Mouse (Mus musculus) E14TG2a.4 (cell line): ENCODE measurements around the gene Bpifa6.

Experiments used
- H3K27me3 ChIP-seq: 2 replicates; pipeline ENCODE4 v1.6.1; 2014; ENCODE audit warnings: low read length, control low read depth; ENCODE audit not compliant: insufficient read depth
- H3K36me3 ChIP-seq: 2 replicates; pipeline ENCODE4 v1.6.1; 2014; ENCODE audit warnings: low read length, control low read depth; ENCODE audit not compliant: insufficient read depth
- H3K4me1 ChIP-seq: replicated peaks from 2 replicates; pipeline ENCODE4 v1.6.1; 2014; ENCODE audit warnings: low read depth, low read length, control low read depth
- H3K4me3 ChIP-seq: replicated peaks from 2 replicates; pipeline ENCODE4 v1.5.1; 2014; ENCODE audit warnings: mild to moderate bottlenecking, low read length
- H3K9me3 ChIP-seq: 2 replicates; pipeline ENCODE4 v1.6.1; 2014; ENCODE audit warnings: low read length, control low read depth
- CTCF ChIP-seq: conservative IDR thresholded peaks from 2 replicates; pipeline ENCODE4 v1.5.1; 2014; ENCODE audit warnings: low read length
- NANOG ChIP-seq: IDR thresholded peaks from 2 replicates; pipeline ENCODE4 v1.6.1; 2014; ENCODE audit warnings: borderline replicate concordance, low read length, mixed read lengths
- POU5F1 ChIP-seq: IDR thresholded peaks from 2 replicates; pipeline ENCODE4 v1.6.1; 2014; ENCODE audit warnings: low read length, borderline replicate concordance

Gene Bpifa6

DNA sequence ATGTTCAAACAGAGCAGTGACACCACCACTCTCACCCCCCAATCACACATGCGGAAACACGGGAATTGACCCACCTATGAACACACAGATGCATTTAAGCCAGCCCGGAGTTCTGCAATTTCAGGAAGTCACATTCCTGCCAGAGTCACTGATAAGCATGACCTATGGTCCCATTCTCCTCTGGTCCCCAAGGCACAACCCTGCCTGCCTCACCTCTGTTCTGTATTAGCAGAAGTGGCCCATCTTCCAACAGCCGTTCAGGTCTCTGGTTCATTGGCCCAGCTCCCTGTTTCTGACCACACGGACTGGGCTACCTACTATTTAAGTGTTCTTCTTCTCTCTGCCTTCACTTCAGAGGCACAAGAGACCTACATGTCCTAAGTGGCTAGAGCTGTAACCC is at the start of gene Bpifa6:
Bpifa6 (plus strand) TSS at position 364 of the 400 bp plus-strand sequence.
- Histone ChIP-seq H3K4me1 (no peaks in the 10 kb centered on the region), H3K36me3 (no peaks in the 10 kb centered on the region), H3K9me3 (no peaks in the 10 kb centered on the region), H3K4me3 (no peak within 1 kb of the TSS), H3K27me3 (no peaks in the 10 kb centered on the region)
- TF ChIP-seq POU5F1 (no peak), NANOG (no peak), CTCF (no peak)

- Histone ChIP-seq H3K4me3 (no peak overlapping the region), H3K4me1 (no peaks in the 10 kb centered on the region), H3K36me3 (no peaks in the 10 kb centered on the region), H3K27me3 (no peaks in the 10 kb centered on the region), H3K9me3 (no peaks in the 10 kb centered on the region)
- peak; percentile 94 for TF ChIP-seq CTCF
- TF ChIP-seq POU5F1, result no peak
Measured at GRCm38 (mm10) chr2:153929871-153930413, 44.8 kb upstream of the Bpifa6 start.

DNA sequence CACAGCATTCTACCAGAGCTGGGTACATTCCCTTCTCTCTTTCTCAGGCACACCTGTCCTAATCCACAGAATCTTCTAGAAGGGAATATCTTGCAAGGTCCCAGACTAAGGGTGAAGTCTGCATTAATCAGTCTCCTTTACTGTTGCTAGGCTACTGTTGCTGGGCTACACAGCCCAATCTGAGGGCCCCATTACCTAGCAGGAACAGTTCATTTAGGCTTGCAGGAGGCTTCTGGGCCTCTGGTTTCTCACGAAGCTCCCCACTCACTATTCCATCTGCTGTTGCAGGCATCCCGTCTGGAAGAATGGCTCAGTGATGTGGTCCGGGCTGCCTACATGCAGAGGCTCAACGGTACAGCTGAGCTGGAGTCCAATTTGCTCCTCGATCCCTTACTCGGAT is 43.6 kb upstream of the Bpifa6 start:
- H3K36me3 ChIP-seq, result no peaks in the 10 kb centered on the region
- H3K4me1 ChIP-seq, result peaks cover 5% of the 10 kb centered on the region; the same call in 1 of the 2 replicates
- TF ChIP-seq NANOG, result no peak
- no peak for TF ChIP-seq CTCF
- no peak for TF ChIP-seq POU5F1
- no peaks in the 10 kb centered on the region for H3K27me3 ChIP-seq
- no peaks in the 10 kb centered on the region for H3K9me3 ChIP-seq
- no peak overlapping the region for H3K4me3 ChIP-seq

DNA sequence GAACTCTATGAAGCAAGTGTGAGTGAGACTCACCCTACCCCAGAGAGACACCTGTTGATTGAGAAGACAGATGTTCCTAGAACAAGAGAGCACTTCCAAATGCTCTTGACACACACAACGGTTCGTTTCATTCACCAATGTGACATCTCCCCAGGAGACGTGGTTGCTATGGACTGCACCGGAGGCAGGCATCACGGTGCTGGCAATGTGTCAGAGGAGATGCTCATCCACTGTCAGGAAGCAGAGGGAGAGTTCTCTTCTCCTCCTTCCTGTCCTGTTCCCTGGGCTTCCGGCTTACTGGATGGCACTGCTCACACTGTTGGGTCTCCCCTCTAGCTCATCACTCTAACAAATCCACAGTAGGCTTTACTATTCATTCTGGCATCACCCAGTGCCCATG is 41.4 kb upstream of the Bpifa6 start:
- H3K9me3 ChIP-seq, result no peaks in the 10 kb centered on the region
- H3K4me3 ChIP-seq, result no peak overlapping the region
- peaks cover 5% of the 10 kb centered on the region; the same call in 1 of the 2 replicates for H3K4me1 ChIP-seq
- H3K36me3 ChIP-seq, result no peaks in the 10 kb centered on the region
- TF ChIP-seq POU5F1 (no peak), CTCF (no peak), NANOG (no peak)
- H3K27me3 ChIP-seq, result no peaks in the 10 kb centered on the region

GRCm38 (mm10) chr2:153935348-153935747 is 39.4 kb upstream of the Bpifa6 start:
- Histone ChIP-seq H3K9me3 (no peaks in the 10 kb centered on the region), H3K4me1 (peaks cover 5% of the 10 kb centered on the region; the same call in 1 of the 2 replicates), H3K27me3 (no peaks in the 10 kb centered on the region), H3K36me3 (no peaks in the 10 kb centered on the region), H3K4me3 (no peak overlapping the region)
- no peak for TF ChIP-seq NANOG
- TF ChIP-seq CTCF, result peak; percentile 69

DNA sequence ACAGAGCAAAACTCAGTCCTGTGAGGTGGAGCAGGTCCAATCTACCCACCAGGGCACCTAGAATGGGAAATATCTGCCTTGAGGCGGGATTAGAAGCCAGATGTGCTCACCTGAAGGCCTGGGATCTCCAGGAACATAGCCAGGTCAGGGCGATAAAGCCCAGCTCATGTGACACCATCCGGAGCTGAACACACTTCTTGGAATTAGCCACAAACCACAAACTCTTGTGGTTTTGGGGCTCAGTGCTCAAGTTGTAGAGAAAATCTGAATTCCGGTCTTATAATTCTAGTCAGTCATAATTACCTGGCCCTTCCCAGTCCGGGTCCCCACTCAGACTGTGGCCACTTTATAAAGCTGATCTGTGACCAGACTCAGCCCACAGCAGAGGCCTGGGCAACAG is 36.9 kb upstream of the Bpifa6 start, which contains the start of gene Bpifb4:
Bpifb4 (plus strand) TSS at position 370 of the 400 bp plus-strand sequence.
- peaks cover 5% of the 10 kb centered on the region; the same call in 1 of the 2 replicates for H3K4me1 ChIP-seq
- H3K9me3 ChIP-seq, result no peaks in the 10 kb centered on the region
- H3K4me3 ChIP-seq, result no peak within 1 kb of the TSS
- H3K27me3 ChIP-seq, result no peaks in the 10 kb centered on the region
- H3K36me3 ChIP-seq, result no peaks in the 10 kb centered on the region
- TF ChIP-seq POU5F1 (no peak), CTCF (no peak), NANOG (no peak)

DNA sequence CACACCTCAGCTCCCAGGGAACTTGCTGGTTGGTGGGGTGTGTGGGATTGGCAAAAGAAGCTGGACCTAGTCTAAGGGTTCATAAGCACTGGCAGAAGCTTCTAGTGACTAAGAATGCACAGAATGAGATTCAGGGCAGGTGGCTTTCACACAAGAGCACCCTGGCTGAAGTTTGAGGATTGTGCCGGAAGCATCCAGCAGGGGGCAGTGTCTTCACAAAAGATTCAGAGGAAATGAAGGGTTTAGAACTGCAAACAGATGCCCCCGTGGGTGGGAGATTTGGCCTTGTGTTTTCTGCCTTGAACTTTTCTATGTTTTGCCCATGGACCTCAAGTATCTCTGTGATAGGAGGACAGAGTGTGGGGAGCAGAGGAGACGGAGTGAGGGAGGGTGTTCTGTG is 31.2 kb upstream of the Bpifa6 start:
- Histone ChIP-seq H3K4me3 (no peak overlapping the region), H3K27me3 (no peaks in the 10 kb centered on the region; the same call in 1 of the 2 replicates), H3K9me3 (no peaks in the 10 kb centered on the region), H3K4me1 (peaks cover 3% of the 10 kb centered on the region; the same call in 1 of the 2 replicates), H3K36me3 (no peaks in the 10 kb centered on the region)
- TF ChIP-seq POU5F1 (no peak), NANOG (no peak), CTCF (peak; percentile 74)

DNA sequence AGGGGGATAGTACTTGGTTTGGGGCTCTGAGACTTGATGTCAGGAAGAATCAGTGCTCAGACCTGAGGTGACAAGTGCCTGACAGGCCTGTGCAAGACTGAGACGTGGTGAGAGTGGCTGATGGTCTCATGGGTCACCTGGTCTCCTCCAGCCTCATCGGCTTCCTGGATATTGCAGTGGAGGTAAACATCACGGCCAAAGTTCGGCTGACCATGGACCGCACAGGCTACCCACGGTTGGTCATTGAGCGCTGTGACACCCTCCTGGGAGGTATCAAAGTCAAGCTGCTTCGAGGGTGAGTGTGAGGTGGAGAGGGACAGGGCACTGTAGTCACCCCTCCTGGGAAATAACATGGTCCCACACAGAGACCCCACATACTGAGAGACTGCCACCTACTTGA is 30.2 kb upstream of the Bpifa6 start:
- Histone ChIP-seq H3K27me3 (no peaks in the 10 kb centered on the region; the same call in 1 of the 2 replicates), H3K9me3 (no peaks in the 10 kb centered on the region), H3K4me1 (peaks cover 3% of the 10 kb centered on the region; the same call in 1 of the 2 replicates), H3K4me3 (no peak overlapping the region), H3K36me3 (no peaks in the 10 kb centered on the region)
- no peak for TF ChIP-seq CTCF
- TF ChIP-seq NANOG, result no peak
- no peak for TF ChIP-seq POU5F1

DNA sequence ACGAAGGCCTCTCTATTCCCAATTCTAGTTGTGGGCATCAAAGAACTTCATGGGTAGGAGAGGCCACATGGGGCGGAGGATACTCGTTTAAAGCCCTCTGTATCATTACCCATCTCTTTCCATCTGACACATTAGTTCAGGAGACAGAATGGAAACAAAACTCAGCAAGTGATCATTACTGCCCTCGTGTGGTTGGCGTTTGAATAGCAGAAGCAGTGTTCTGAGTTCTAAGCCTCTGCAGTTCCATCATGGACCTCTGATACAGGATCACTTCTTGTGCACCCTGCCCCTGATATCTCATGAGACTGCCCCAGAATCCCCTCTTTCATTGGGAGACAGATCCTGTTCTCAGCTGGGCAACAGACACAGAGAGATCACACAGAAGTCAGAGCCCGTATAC is 21.8 kb upstream of the Bpifa6 start:
- Histone ChIP-seq H3K4me3 (no peak overlapping the region), H3K4me1 (peaks cover 6% of the 10 kb centered on the region; the same call in 1 of the 2 replicates), H3K36me3 (no peaks in the 10 kb centered on the region), H3K27me3 (peaks cover 6% of the 10 kb centered on the region), H3K9me3 (no peaks in the 10 kb centered on the region)
- TF ChIP-seq POU5F1, result no peak
- TF ChIP-seq CTCF, result peak; percentile 86
- TF ChIP-seq NANOG, result no peak
